Mouse (Mus musculus): ENCODE measurements around the gene Nat8l.

- TF ChIP-seq CTCF (IDR thresholded peaks at IDR 0.05; ENCODE audit: insufficient read depth, low read depth, low read length) = no peak
- TF ChIP-seq POLR2A (IDR thresholded peaks at IDR 0.05; ENCODE audit: insufficient read depth, low read depth, low read length) = no peak
Observed at GRCm38 (mm10) chr5:33976267-33976666, 19.5 kb upstream of the Nat8l start.

All from olfactory bulb, adult 2 months (tissue).